Mouse (Mus musculus): Measurements from ENCODE around the gene Fbln7.

GRCm38 (mm10) chr2:128916528-128916927 lies 53.7 kb downstream of the Fbln7 start:
- TF ChIP-seq CTCF (IDR thresholded peaks at IDR 0.05; ENCODE audit: borderline replicate concordance, insufficient read depth, low read length) (no peak), POLR2A (IDR thresholded peaks at IDR 0.05; ENCODE audit: low read depth, low read length) (no peak)
